Comparison of ENCODE assay signal across 8 mouse cellular contexts in the genomic region with DNA sequence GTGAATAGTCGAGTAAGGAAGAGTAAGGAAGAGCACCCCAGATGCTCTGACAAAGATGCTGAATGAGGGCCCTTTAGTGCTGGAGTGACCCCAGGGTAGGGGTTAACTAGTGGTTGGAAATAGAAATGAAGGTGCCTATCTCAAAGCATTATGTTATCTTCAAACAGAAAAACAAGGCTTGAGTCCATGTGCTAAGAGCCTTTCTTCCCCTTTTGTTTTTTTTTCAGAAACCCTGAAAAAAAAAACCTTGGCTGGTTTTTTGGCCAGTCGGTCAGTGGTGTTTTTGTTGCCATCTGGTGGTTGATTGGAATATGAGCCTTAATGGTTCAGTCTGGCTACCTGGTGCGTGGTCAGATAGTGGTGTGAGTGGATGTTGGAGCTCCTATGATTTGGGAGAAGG. TPM values are rescaled to one million over a fixed set of nuclear protein-coding genes. Genes with fewer than 3 reads are reported as not detected.
DNase-seq lines count a peak whose midpoint lies in the region; ATAC-seq lines count a peak whose summit lies in the region.

No protein-coding gene starts in this region.

- WGBS in heart, embryonic 12.5 days = 22% methylated on average over 3 of the region's 3 CpGs

- H3K4me1 ChIP-seq in heart, embryonic 12.5 days (replicated peaks) = no peaks in the 10 kb centered on the region

- intact Hi-C loops in left cerebral cortex, postnatal 4 days (cut with DNase I) = loop anchor here (5.0 kb wide), 1 partner anchor 179 kb away; no protein-coding TSS in a partner anchor

- H3K9me3 ChIP-seq in heart, embryonic 12.5 days (replicated peaks) = no peaks in the 10 kb centered on the region

- no peak overlapping the region for H3K27ac ChIP-seq in heart, embryonic 12.5 days (ENCODE audit: poor library complexity, severe bottlenecking)

- no peaks in the 10 kb centered on the region for H3K36me3 ChIP-seq in heart, embryonic 12.5 days
- no peaks in the 10 kb centered on the region for H3K36me3 ChIP-seq in splenic B cell, adult 2 months (ENCODE audit: control insufficient read depth, insufficient read depth, low read length, poor library complexity, severe bottlenecking)

- ATAC-seq in heart, embryonic 12.5 days (ENCODE audit: insufficient number of reproducible peaks, low FRiP score) = no peak

- H3K9ac ChIP-seq in heart, embryonic 12.5 days = no peak overlapping the region

- H3K4me3 ChIP-seq in heart, embryonic 12.5 days = no peak overlapping the region

- DNase-seq in heart, adult 8-10 months (ENCODE audit: low spot score) = peak; percentile 31
- peak; percentile 6 for DNase-seq in ovary, postnatal 14 days (ENCODE audit: low spot score)
- DNase-seq in ovary, postnatal 36 days (ENCODE audit: low spot score) = no peak
- DNase-seq in embryo, embryonic 9.5 days (ENCODE audit: extremely low spot score) = peak; percentile 15
- DNase-seq in splenic B cell, adult 2 months (ENCODE audit: low read depth, low spot score) = peak; percentile 66
- no peak for DNase-seq in urinary bladder, postnatal 4 days (ENCODE audit: low spot score in 2 of 2)
- no peak for DNase-seq in left cerebral cortex, postnatal 4 days

- H3K4me2 ChIP-seq in heart, embryonic 12.5 days = no peak overlapping the region

- H3K27me3 ChIP-seq in heart, embryonic 12.5 days (replicated peaks) = no peaks in the 10 kb centered on the region
- H3K27me3 ChIP-seq in splenic B cell, adult 2 months (ENCODE audit: control insufficient read depth, insufficient read depth, low read length, poor library complexity, severe bottlenecking) = no peaks in the 10 kb centered on the region

RNA-seq across cellular contexts. Expression of gene Kcna2, which starts 19.7 kb away (rescaled TPM):
- 1 to 10 TPM; 1.2 to 1.7 (median 1.3) TPM for total RNA-seq in heart, adult 8-10 months (2022)
- 0.03 TPM in 1 of 2 replicates, not detected in the other for polyA plus RNA-seq in heart, embryonic 12.5 days (2016; fragmentation: Nextera tagmentation; extraction: Ambion mirVana)
- 10 to 100 TPM; 21.6 to 21.8 TPM for total RNA-seq in left cerebral cortex, postnatal 4 days (2021)

RNA-seq across cellular contexts. Expression of gene Kcna3, which starts 45.3 kb away (rescaled TPM):
- under 1 TPM; 0.27 to 0.69 (median 0.34) TPM for total RNA-seq in heart, adult 8-10 months (2022)
- 1.9 and 2.1 TPM in 2 replicates for polyA plus RNA-seq in heart, embryonic 12.5 days (2016; fragmentation: Nextera tagmentation; extraction: Ambion mirVana)
- total RNA-seq in left cerebral cortex, postnatal 4 days (2021) = 10 to 100 TPM; 32.9 to 36.6 TPM

Comparison
In these comparisons a context has a peak if more than half of its experiments do, and no peak if none do; other contexts are left out.
1. DNase-seq: peak in heart, adult 8-10 months (single experiment), ovary, postnatal 14 days (single experiment), embryo, embryonic 9.5 days (single experiment) and splenic B cell, adult 2 months (single experiment); none in ovary, postnatal 36 days (single experiment), urinary bladder, postnatal 4 days (0 of 2) and left cerebral cortex, postnatal 4 days (single experiment).
2. RNA of gene Kcna2, which starts 19.7 kb away (total RNA-seq): 21.6 to 21.8 TPM in left cerebral cortex, postnatal 4 days; 1.2 to 1.7 TPM in heart, adult 8-10 months; every median in the first group is over 4 times any median in the second.
3. RNA of gene Kcna3, which starts 45.3 kb away (total RNA-seq): 32.9 to 36.6 TPM in left cerebral cortex, postnatal 4 days; 0.27 to 0.69 TPM in heart, adult 8-10 months; every median in the first group is over 10 times any median in the second.